In genomic region chr2:155032938-155033710, GRCm38 (mm10) we compare ENCODE assay signal across 15 mouse cellular contexts. TPM values are rescaled to one million over a fixed set of nuclear protein-coding genes. Genes with fewer than 3 reads are reported as not detected.
A peak's percentile ranks its signal among the peaks of the same experiment; 100 is the strongest.
DNase-seq lines count a peak whose midpoint lies in the region; ATAC-seq and TF ChIP-seq lines count a peak whose summit lies in the region.
"Had no signal": no experiment of that assay in that cellular context is flagged by ENCODE, and none has a peak within 500 bp of the region (broad histone marks: within the 10 kb centered on the region; RNA-seq: fewer than 3 reads in every experiment).

No protein-coding gene starts in this region.

- H3K27me3 ChIP-seq in limb, embryonic 13.5 days = no peaks in the 10 kb centered on the region
- no peaks in the 10 kb centered on the region for H3K27me3 ChIP-seq in limb, embryonic 10.5 days (ENCODE audit: low read depth, poor library complexity, severe bottlenecking)
- H3K27me3 ChIP-seq in intestine, embryonic 15.5 days (replicated peaks) = no peaks in the 10 kb centered on the region
- no peaks in the 10 kb centered on the region for H3K27me3 ChIP-seq in stomach, embryonic 15.5 days (replicated peaks)
- no peaks in the 10 kb centered on the region for H3K27me3 ChIP-seq in midbrain, embryonic 13.5 days

- peak; percentile 48; the same call in 1 of the 2 replicates for ATAC-seq in limb, embryonic 13.5 days (ENCODE audit: low FRiP score, low read depth)
- peak; percentile 61 for ATAC-seq in intestine, embryonic 15.5 days
- peak; percentile 39; the same call in 1 of the 2 replicates for ATAC-seq in stomach, embryonic 15.5 days (ENCODE audit: insufficient read depth, low FRiP score, low read depth)
- ATAC-seq in midbrain, embryonic 13.5 days = no peak

- TF ChIP-seq CTCF in bone marrow macrophage, adult 2 months (IDR thresholded peaks at IDR 0.05; ENCODE audit: low read depth, low read length) = no peak

- H3K27ac ChIP-seq in limb, embryonic 13.5 days = no peak overlapping the region
- no peak overlapping the region for H3K27ac ChIP-seq in limb, embryonic 10.5 days
- no peak overlapping the region for H3K27ac ChIP-seq in bone marrow macrophage, adult 2 months (ENCODE audit: insufficient read depth, low read depth, low read length)
- 0 out of 2 replicates have a peak overlapping the region, but pooled peaks have one; percentile 5 for H3K27ac ChIP-seq in intestine, embryonic 15.5 days
- peak overlapping the region; percentile 48; the same call in 1 of the 2 replicates for H3K27ac ChIP-seq in stomach, embryonic 15.5 days
- H3K27ac ChIP-seq in midbrain, embryonic 13.5 days = no peak overlapping the region
- H3K27ac ChIP-seq: liver, embryonic 14.5 days had no signal

- no peaks in the 10 kb centered on the region for H3K9me3 ChIP-seq in limb, embryonic 13.5 days
- H3K9me3 ChIP-seq in limb, embryonic 10.5 days (replicated peaks) = no peaks in the 10 kb centered on the region
- H3K9me3 ChIP-seq in intestine, embryonic 15.5 days = no peaks in the 10 kb centered on the region
- no peaks in the 10 kb centered on the region for H3K9me3 ChIP-seq in stomach, embryonic 15.5 days
- no peaks in the 10 kb centered on the region for H3K9me3 ChIP-seq in midbrain, embryonic 13.5 days
- H3K9me3 ChIP-seq: G1E had no signal

- DNase-seq in limb, embryonic 10.5 days (ENCODE audit: low spot score) = no peak
- no peak for DNase-seq in spleen, adult 12 weeks (ENCODE audit: low spot score)
- DNase-seq in spleen, postnatal 14 days (ENCODE audit: low spot score in 2 of 2) = no peak
- DNase-seq: cerebellum, adult 11 months; heart, postnatal 36 days; kidney, postnatal 10 days; layer of hippocampus, adult 9-11 months; thymus, postnatal 4 days had no signal

- no peak overlapping the region for H3K4me3 ChIP-seq in limb, embryonic 13.5 days
- H3K4me3 ChIP-seq in limb, embryonic 10.5 days = no peak overlapping the region
- peak overlapping the region; percentile 29 for H3K4me3 ChIP-seq in bone marrow macrophage, adult 2 months (ENCODE audit: insufficient read depth, low read length)
- no peak overlapping the region for H3K4me3 ChIP-seq in intestine, embryonic 15.5 days (replicated peaks)
- no peak overlapping the region for H3K4me3 ChIP-seq in stomach, embryonic 15.5 days (replicated peaks)
- no peak overlapping the region for H3K4me3 ChIP-seq in midbrain, embryonic 13.5 days (replicated peaks)

- no peaks in the 10 kb centered on the region for H3K4me1 ChIP-seq in limb, embryonic 13.5 days
- H3K4me1 ChIP-seq in limb, embryonic 10.5 days = peaks cover 26% of the 10 kb centered on the region
- peaks cover 8% of the 10 kb centered on the region; the same call in 1 of the 2 replicates for H3K4me1 ChIP-seq in bone marrow macrophage, adult 2 months (ENCODE audit: control insufficient read depth, insufficient read depth, low read length)
- H3K4me1 ChIP-seq in intestine, embryonic 15.5 days (replicated peaks) = 0 out of 2 replicates have a peak, but pooled peaks cover 4% of the 10 kb centered on the region
- H3K4me1 ChIP-seq in stomach, embryonic 15.5 days = peaks cover 14% of the 10 kb centered on the region
- no peaks in the 10 kb centered on the region for H3K4me1 ChIP-seq in midbrain, embryonic 13.5 days (replicated peaks)

- no peak for TF ChIP-seq POLR2A in bone marrow macrophage, adult 2 months (IDR thresholded peaks at IDR 0.05; ENCODE audit: borderline replicate concordance, low read depth, low read length)

- H3K36me3 ChIP-seq in limb, embryonic 13.5 days = no peaks in the 10 kb centered on the region
- no peaks in the 10 kb centered on the region for H3K36me3 ChIP-seq in limb, embryonic 10.5 days
- no peaks in the 10 kb centered on the region for H3K36me3 ChIP-seq in intestine, embryonic 15.5 days
- no peaks in the 10 kb centered on the region for H3K36me3 ChIP-seq in stomach, embryonic 15.5 days
- H3K36me3 ChIP-seq in midbrain, embryonic 13.5 days = no peaks in the 10 kb centered on the region
- H3K36me3 ChIP-seq: G1E had no signal

- 39% methylated on average over 19 of the region's 19 CpGs for WGBS in limb, embryonic 13.5 days
- WGBS in limb, embryonic 10.5 days = 42% methylated on average over 19 of the region's 19 CpGs
- WGBS in intestine, embryonic 15.5 days = 34% methylated on average over 19 of the region's 19 CpGs
- WGBS in stomach, embryonic 15.5 days = 23% methylated on average over 19 of the region's 19 CpGs
- WGBS in midbrain, embryonic 13.5 days = 46% methylated on average over 19 of the region's 19 CpGs

- H3K9ac ChIP-seq in limb, embryonic 13.5 days = no peak overlapping the region
- H3K9ac ChIP-seq in intestine, embryonic 15.5 days = no peak overlapping the region
- no peak overlapping the region for H3K9ac ChIP-seq in stomach, embryonic 15.5 days
- no peak overlapping the region for H3K9ac ChIP-seq in midbrain, embryonic 13.5 days (replicated peaks)
- H3K9ac ChIP-seq: liver, embryonic 14.5 days had no signal

- 0 out of 2 replicates have a peak overlapping the region, but pooled peaks have one; percentile 4 for H3K4me2 ChIP-seq in limb, embryonic 13.5 days (replicated peaks)
- H3K4me2 ChIP-seq in intestine, embryonic 15.5 days (replicated peaks) = peak overlapping the region; percentile 3; the same call in 1 of the 2 replicates
- H3K4me2 ChIP-seq in stomach, embryonic 15.5 days = peak overlapping the region; percentile 16; the same call in 1 of the 2 replicates
- H3K4me2 ChIP-seq in midbrain, embryonic 13.5 days (replicated peaks) = no peak overlapping the region

RNA-seq across cellular contexts. Expression of gene Gm14226, which starts 15.1 kb away (rescaled TPM):
- 3.6 and 4.1 TPM in 2 replicates for polyA plus RNA-seq in limb, embryonic 13.5 days (2015; fragmentation: Nextera tagmentation; extraction: Ambion mirVana)
- polyA plus RNA-seq in limb, embryonic 10.5 days (2016; fragmentation: Nextera tagmentation; extraction: Ambion mirVana) = 12.3 and 13.5 TPM in 2 replicates
- not detected in 2 replicates for polyA plus RNA-seq in bone marrow macrophage, adult 2 months (2012; ENCODE audit: insufficient read depth, insufficient read length, missing spikeins)
- polyA plus RNA-seq in intestine, embryonic 15.5 days (2015; fragmentation: Nextera tagmentation; extraction: Ambion mirVana) = 2.3 and 2.7 TPM in 2 replicates
- polyA plus RNA-seq in stomach, embryonic 15.5 days (2015; fragmentation: Nextera tagmentation; extraction: Ambion mirVana) = 2.6 and 3.1 TPM in 2 replicates
- 0.12 and 0.18 TPM in 2 replicates for polyA plus RNA-seq in midbrain, embryonic 13.5 days (2015; fragmentation: Nextera tagmentation; extraction: Ambion mirVana)
- polyA plus RNA-seq: G1E had no signal

RNA-seq across cellular contexts. Expression of gene Ahcy, which starts 41.2 kb away (rescaled TPM):
- polyA plus RNA-seq in limb, embryonic 13.5 days (2015; fragmentation: Nextera tagmentation; extraction: Ambion mirVana) = 73.1 and 73.4 TPM in 2 replicates
- 156 and 181 TPM in 2 replicates for polyA plus RNA-seq in limb, embryonic 10.5 days (2016; fragmentation: Nextera tagmentation; extraction: Ambion mirVana)
- 3.6 and 7.8 TPM in 2 replicates for polyA plus RNA-seq in bone marrow macrophage, adult 2 months (2012; ENCODE audit: insufficient read depth, insufficient read length, missing spikeins)
- 110 and 114 TPM in 2 replicates for polyA plus RNA-seq in intestine, embryonic 15.5 days (2015; fragmentation: Nextera tagmentation; extraction: Ambion mirVana)
- 63.5 and 72.9 TPM in 2 replicates for polyA plus RNA-seq in stomach, embryonic 15.5 days (2015; fragmentation: Nextera tagmentation; extraction: Ambion mirVana)
- polyA plus RNA-seq in midbrain, embryonic 13.5 days (2015; fragmentation: Nextera tagmentation; extraction: Ambion mirVana) = 44.6 and 45.2 TPM in 2 replicates

Comparison
In these comparisons a context has a peak if more than half of its experiments do, and no peak if none do; other contexts are left out.
1. H3K27ac ChIP-seq: peak in intestine, embryonic 15.5 days (single experiment) and stomach, embryonic 15.5 days (single experiment); none in limb, embryonic 13.5 days (single experiment), limb, embryonic 10.5 days (single experiment), bone marrow macrophage, adult 2 months (single experiment) and midbrain, embryonic 13.5 days (single experiment).